Mouse (Mus musculus) bone marrow macrophage, adult 2 months (primary cell): ENCODE measurements around the gene Cct8l1. TPM values are rescaled to one million over a fixed set of nuclear protein-coding genes. Genes with fewer than 3 reads are reported as not detected.

Experiments
- H3K27ac ChIP-seq: 2 replicates; pipeline ENCODE4 v1.5.1; 2012; ENCODE audit warnings: low read depth, low read length; ENCODE audit not compliant: insufficient read depth
- H3K4me1 ChIP-seq: 2 replicates; pipeline ENCODE4 v1.6.1; 2012; ENCODE audit warnings: low read length; ENCODE audit not compliant: control insufficient read depth, insufficient read depth
- H3K4me3 ChIP-seq: 2 replicates; pipeline ENCODE4 v1.5.1; 2012; ENCODE audit warnings: mild to moderate bottlenecking, low read length, moderate library complexity; ENCODE audit not compliant: insufficient read depth
- CTCF ChIP-seq: IDR thresholded peaks from 2 replicates; pipeline ENCODE4 v1.5.1; 2012; ENCODE audit warnings: low read depth, mild to moderate bottlenecking, low read length, moderate library complexity
- POLR2A ChIP-seq: IDR thresholded peaks from 2 replicates; pipeline ENCODE4 v1.6.1; 2012; ENCODE audit warnings: mild to moderate bottlenecking, low read depth, low read length, borderline replicate concordance
- polyA plus RNA-seq: library from polyadenylated mRNA; stranded (reverse); fragments of >200 nt; gene quantifications from 2 replicates; pipeline ENCODE4 v1.2.4, GENCODE M21; 2012; ENCODE audit not compliant: missing spikeins, insufficient read depth, insufficient read length

Gene Cct8l1
- polyA plus RNA-seq, 1 experiment: not detected

GRCm38 (mm10) chr5:25541661-25542060 is 25.8 kb downstream of the Cct8l1 start:
- TF ChIP-seq POLR2A (no peak), CTCF (no peak)

GRCm38 (mm10) chr5:25544061-25544460 is 28.2 kb downstream of the Cct8l1 start:
- Histone ChIP-seq H3K4me3 (no peak overlapping the region), H3K27ac (no peak overlapping the region), H3K4me1 (no peaks in the 10 kb centered on the region)
- TF ChIP-seq CTCF: no peak
- TF ChIP-seq POLR2A: no peak

More at GRCm38 (mm10) chr5:25541661-25542060, 25.8 kb downstream of the Cct8l1 start:
- Histone ChIP-seq H3K4me3 (no peak overlapping the region), H3K27ac (no peak overlapping the region), H3K4me1 (no peaks in the 10 kb centered on the region)

GRCm38 (mm10) chr5:25544566-25544965 is 28.7 kb downstream of the Cct8l1 start:
- Histone ChIP-seq H3K27ac (no peak overlapping the region), H3K4me1 (no peaks in the 10 kb centered on the region), H3K4me3 (no peak overlapping the region)
- TF ChIP-seq POLR2A: no peak

DNA sequence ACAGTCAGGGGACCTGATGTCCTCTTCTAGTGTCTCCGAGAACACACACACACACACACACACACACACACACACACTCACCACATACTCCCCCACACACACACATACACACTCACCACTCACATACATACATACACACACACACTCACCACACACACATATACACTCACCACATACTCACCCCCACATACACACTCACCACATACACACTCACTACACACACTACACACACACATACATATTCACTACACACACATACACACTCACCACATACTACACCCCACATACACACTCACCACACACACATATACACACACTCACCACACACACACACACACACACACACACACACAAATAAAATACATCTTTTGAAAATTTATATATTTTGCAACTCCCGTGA is 31.0 kb downstream of the Cct8l1 start:
- H3K4me1 ChIP-seq: no peaks in the 10 kb centered on the region
- no peak overlapping the region for H3K4me3 ChIP-seq
- TF ChIP-seq CTCF (no peak), POLR2A (no peak)
- no peak overlapping the region for H3K27ac ChIP-seq

- Histone ChIP-seq H3K27ac (no peak overlapping the region), H3K4me1 (no peaks in the 10 kb centered on the region), H3K4me3 (no peak overlapping the region)
- no peak for TF ChIP-seq CTCF
- TF ChIP-seq POLR2A: no peak
These were observed 35.0 kb downstream of the Cct8l1 start for GRCm38 (mm10) chr5:25550912-25551311.

DNA sequence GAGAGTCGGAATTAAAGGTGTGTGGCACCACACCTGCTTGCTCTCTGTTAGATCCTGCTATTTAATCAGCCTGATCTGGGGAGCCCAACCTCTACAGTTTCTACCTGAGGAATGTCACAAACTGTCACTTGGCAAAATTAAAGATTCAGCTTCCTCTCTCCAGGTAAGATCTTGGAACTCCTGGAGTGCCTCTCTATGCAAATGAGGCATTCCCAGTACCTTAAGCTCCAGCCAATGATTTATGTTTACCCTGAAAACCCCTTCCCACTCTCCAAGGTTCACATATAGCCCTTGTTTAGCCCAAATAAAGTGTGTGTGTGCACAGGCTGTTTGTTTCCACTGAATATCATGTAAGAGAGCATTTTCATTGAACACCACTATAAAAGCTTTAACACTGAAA is 38.3 kb downstream of the Cct8l1 start:
- no peaks in the 10 kb centered on the region for H3K4me1 ChIP-seq
- H3K4me3 ChIP-seq: no peak overlapping the region
- H3K27ac ChIP-seq: no peak overlapping the region
- no peak for TF ChIP-seq POLR2A
- no peak for TF ChIP-seq CTCF

- no peak for TF ChIP-seq POLR2A
- TF ChIP-seq CTCF: no peak
- H3K27ac ChIP-seq: no peak overlapping the region
- no peaks in the 10 kb centered on the region for H3K4me1 ChIP-seq
- H3K4me3 ChIP-seq: no peak overlapping the region
These were observed 38.8 kb downstream of the Cct8l1 start for GRCm38 (mm10) chr5:25554689-25555088.

DNA sequence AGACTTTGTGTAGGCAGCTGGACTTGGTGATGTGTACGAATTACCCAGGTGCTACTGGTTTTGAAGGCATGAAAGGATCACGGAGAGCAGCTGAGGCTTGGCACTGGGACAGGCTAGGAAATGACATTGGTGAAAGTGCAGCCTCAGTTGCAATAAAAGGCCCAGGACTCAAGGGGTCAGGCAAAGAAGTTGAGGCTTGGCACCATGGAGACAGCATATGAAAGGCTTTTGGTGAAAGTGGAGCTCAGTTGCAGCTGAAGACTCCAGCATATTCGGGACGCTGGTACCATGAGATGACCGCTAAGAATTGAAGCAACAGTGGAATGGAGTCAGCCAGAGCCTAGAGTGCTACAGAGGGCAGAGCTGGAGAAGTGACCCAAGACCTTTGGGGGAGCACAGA is 39.8 kb downstream of the Cct8l1 start:
- no peak for TF ChIP-seq CTCF
- no peak for TF ChIP-seq POLR2A
- H3K4me1 ChIP-seq: no peaks in the 10 kb centered on the region
- no peak overlapping the region for H3K4me3 ChIP-seq
- no peak overlapping the region for H3K27ac ChIP-seq

GRCm38 (mm10) chr5:25556363-25556762 is 40.5 kb downstream of the Cct8l1 start:
- Histone ChIP-seq H3K4me1 (no peaks in the 10 kb centered on the region), H3K27ac (no peak overlapping the region), H3K4me3 (no peak overlapping the region)
- no peak for TF ChIP-seq POLR2A
- no peak for TF ChIP-seq CTCF

Other genes with a start within 250 kb of the Cct8l1 start
- 35.3 and 38.9 TPM in 2 replicates for gene Kmt2c, start 17.3 kb upstream of the Cct8l1 start, polyA plus RNA-seq
- 3.6 and 4.2 TPM in 2 replicates for gene Xrcc2, start 189.8 kb downstream of the Cct8l1 start, polyA plus RNA-seq
- gene Actr3b, start 243.9 kb downstream of the Cct8l1 start, polyA plus RNA-seq: not detected in 2 replicates